Mouse (Mus musculus) lung, embryonic 14.5 days (tissue): ENCODE measurements at regions not wholly inside any gene's neighbourhood (a gene's known extent, or its start where the extent isn't known, plus 50 kb on each side); places are given as distances from the start of the nearest gene placed in this dataset.

Experiments used
- ATAC-seq: fragments of 200-750 bp; cut with Nextera tagmentation; 2 replicates; pipeline ENCODE4 v1.8.0; 2017; ENCODE audit warnings: mild to moderate bottlenecking, moderate TSS enrichment, moderate library complexity; ENCODE audit not compliant: insufficient read depth
- DNase-seq: peaks from one replicate; pipeline ENCODE4 v3.0.0-alpha.2; 2015
- H3K27ac ChIP-seq: fragments of 300-500 bp; sonication (generic); 2 replicates; pipeline ENCODE4 v1.5.1; 2014; ENCODE audit warnings: low read depth, mild to moderate bottlenecking, moderate library complexity
- H3K27me3 ChIP-seq: fragments of 300-500 bp; sonication (generic); 2 replicates; pipeline ENCODE4 v1.6.1; 2014; ENCODE audit warnings: low read length, control low read depth; ENCODE audit not compliant: insufficient read depth
- H3K36me3 ChIP-seq: fragments of 300-500 bp; sonication (generic); 2 replicates; pipeline ENCODE4 v1.6.1; 2014; ENCODE audit warnings: control low read depth; ENCODE audit not compliant: insufficient read depth
- H3K4me1 ChIP-seq: fragments of 300-500 bp; sonication (generic); 2 replicates; pipeline ENCODE4 v1.6.1; 2014; ENCODE audit warnings: antibody characterized with exemption, control low read depth; ENCODE audit not compliant: insufficient read depth
- H3K4me2 ChIP-seq: fragments of 300-500 bp; sonication (generic); 2 replicates; pipeline ENCODE4 v1.6.1; 2014; ENCODE audit warnings: mild to moderate bottlenecking
- H3K4me3 ChIP-seq: fragments of 300-500 bp; sonication (generic); 2 replicates; pipeline ENCODE4 v1.5.1; 2014; ENCODE audit warnings: low read depth, low read length
- H3K9ac ChIP-seq: fragments of 300-500 bp; sonication (generic); 2 replicates; pipeline ENCODE4 v1.6.1; 2014
- H3K9me3 ChIP-seq: fragments of 300-500 bp; sonication (generic); 2 replicates; pipeline ENCODE4 v1.6.1; 2016; ENCODE audit warnings: low read depth, low read length, control low read depth
- CTCF ChIP-seq: IDR thresholded peaks from 2 replicates; pipeline ENCODE4 v1.5.1; 2016; ENCODE audit warnings: antibody characterized with exemption, low read depth
- WGBS: fragments of 180-500 bp; shearing (Covaris S2); extraction: QIAGEN DNeasy Blood & Tissue Kit; methylation state at CpG from one replicate; pipeline ENCODE4 v1.1.7; 2014; 5-methylcytosine and 5-hydroxymethylcytosine counted together

DNA sequence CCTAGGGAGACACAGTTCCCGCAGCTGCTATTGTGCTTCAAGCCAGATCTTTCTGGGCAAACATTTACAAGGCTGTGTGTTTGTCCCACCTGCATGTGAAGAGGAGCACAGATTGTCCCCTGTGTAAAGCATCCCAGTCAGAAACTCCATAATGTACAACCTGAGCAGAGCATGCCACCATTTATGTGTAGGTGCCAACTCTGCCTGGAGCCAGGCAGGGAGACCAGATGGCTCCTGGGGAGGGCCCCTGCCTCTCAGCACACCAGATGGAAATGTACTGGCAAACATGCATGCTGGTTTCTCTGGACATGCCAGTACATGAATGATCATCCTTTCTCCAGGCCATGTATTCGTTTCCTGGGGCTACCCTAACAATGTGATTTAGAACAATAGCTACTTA is 98.6 kb upstream of the Foxp3 start:
- Histone ChIP-seq H3K27ac (no peak overlapping the region), H3K9me3 (no peaks in the 10 kb centered on the region), H3K4me1 (no peaks in the 10 kb centered on the region), H3K9ac (no peak overlapping the region), H3K36me3 (no peaks in the 10 kb centered on the region), H3K4me2 (no peak overlapping the region), H3K27me3 (no peaks in the 10 kb centered on the region), H3K4me3 (no peak overlapping the region)
- DNase-seq (no peak), ATAC-seq (no peak)
- TF ChIP-seq CTCF: no peak
- 67% methylated on average over 2 of the region's 2 CpGs for WGBS

DNA sequence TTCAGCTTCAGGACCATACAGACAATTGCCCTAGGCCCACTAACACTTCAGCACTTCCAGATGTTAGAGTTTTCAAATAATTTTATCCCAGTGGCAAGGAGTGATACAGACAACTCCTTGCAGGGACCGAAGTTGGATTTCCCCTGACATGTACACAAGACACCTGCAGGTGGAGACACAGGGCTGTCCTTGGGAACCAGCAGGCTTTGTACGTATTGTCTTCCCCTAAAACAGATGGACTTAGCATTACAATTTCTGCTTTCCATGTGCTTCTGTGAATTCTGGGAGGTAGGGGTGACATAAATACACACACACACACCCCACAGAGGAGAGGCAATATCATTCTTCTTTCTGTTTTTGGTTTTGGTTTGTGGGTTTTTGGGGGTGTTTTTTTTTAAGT is 98.2 kb upstream of the Usp27x start:
- Histone ChIP-seq H3K4me2 (no peak overlapping the region), H3K9me3 (no peaks in the 10 kb centered on the region), H3K36me3 (no peaks in the 10 kb centered on the region), H3K27ac (no peak overlapping the region), H3K4me3 (no peak overlapping the region), H3K9ac (no peak overlapping the region), H3K4me1 (no peaks in the 10 kb centered on the region), H3K27me3 (no peaks in the 10 kb centered on the region)
- DNase-seq (peak; percentile 58), ATAC-seq (no peak)
- peak; percentile 57 for TF ChIP-seq CTCF
- 29% methylated on average over 2 of the region's 2 CpGs for WGBS

DNA sequence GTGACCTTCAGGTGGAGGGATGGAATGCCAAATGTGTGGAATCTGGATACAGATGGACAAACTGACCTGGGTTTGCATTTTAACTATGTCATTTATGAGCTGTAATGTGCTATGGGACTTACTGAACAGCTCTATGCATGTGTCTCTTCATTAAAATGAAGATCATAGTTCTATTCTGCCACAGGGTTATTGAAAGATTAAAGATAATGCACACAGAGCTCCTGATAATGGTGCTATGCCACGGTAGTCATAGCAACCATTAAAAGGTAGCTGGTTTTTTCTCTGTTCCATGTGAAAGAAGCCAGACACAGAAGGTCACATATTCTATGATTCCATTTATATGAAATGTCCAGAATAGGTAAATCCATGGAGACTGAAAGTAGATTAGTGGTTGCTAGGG is 94.2 kb upstream of the Usp27x start:
- no peak for TF ChIP-seq CTCF
- ATAC-seq (no peak), DNase-seq (no peak)
- no peaks in the 10 kb centered on the region for H3K36me3 ChIP-seq
- H3K27me3 ChIP-seq: no peaks in the 10 kb centered on the region
- no peaks in the 10 kb centered on the region for H3K9me3 ChIP-seq
- H3K9ac ChIP-seq: no peak overlapping the region
- H3K4me1 ChIP-seq: no peaks in the 10 kb centered on the region
- H3K4me3 ChIP-seq: no peak overlapping the region
- no peak overlapping the region for H3K4me2 ChIP-seq
- WGBS: 76% methylated on average over 1 of the region's 1 CpGs
- no peak overlapping the region for H3K27ac ChIP-seq

DNA sequence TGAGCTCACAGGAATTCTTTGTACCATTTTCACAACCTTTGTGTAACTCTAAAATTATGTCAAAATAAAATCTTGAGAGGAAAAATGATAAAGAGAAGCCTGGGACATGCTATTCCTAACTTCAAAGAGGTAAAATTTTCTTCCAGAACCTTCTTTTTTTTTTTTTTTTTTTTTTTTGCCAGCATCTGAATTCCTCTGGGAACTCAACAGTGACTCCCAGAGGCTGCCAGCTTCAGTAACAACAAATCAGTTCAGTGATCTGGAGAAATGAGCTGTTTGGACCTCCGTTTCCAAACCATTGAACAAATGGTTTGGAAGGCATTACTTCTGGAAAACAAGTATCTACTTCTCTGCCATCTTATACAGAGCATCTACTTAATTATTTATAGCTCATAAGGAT is 92.4 kb upstream of the Usp27x start:
- ATAC-seq (no peak), DNase-seq (no peak)
- Histone ChIP-seq H3K9ac (no peak overlapping the region), H3K27me3 (no peaks in the 10 kb centered on the region), H3K4me1 (no peaks in the 10 kb centered on the region), H3K36me3 (no peaks in the 10 kb centered on the region), H3K27ac (no peak overlapping the region), H3K9me3 (no peaks in the 10 kb centered on the region), H3K4me2 (no peak overlapping the region), H3K4me3 (no peak overlapping the region)
- no peak for TF ChIP-seq CTCF
- 73% methylated on average over 1 of the region's 1 CpGs for WGBS

DNA sequence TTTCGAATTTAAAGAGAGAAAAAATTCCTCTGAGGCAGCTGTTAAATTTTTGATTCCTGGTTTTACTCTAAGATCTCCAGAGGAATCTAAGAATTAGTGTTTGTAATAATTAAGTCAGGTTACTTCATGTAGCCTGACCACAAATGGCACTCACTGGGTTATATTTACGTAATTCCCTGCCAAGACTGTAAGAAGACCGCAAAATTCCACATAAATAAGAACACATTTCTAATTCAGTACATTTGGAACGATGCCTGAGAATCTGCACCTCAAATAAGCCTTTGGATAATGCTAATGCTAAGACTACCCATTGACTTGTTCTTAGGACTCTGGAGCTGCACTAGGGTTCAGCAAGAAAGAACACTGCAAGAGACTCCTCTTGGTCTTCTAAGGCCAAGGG is 81.2 kb upstream of the Usp27x start:
- H3K27me3 ChIP-seq: no peaks in the 10 kb centered on the region
- DNase-seq (no peak), ATAC-seq (no peak)
- H3K9ac ChIP-seq: no peak overlapping the region
- no peak overlapping the region for H3K4me3 ChIP-seq
- no peak overlapping the region for H3K27ac ChIP-seq
- no peaks in the 10 kb centered on the region for H3K36me3 ChIP-seq
- 74% methylated on average over 4 of the region's 4 CpGs for WGBS
- TF ChIP-seq CTCF: no peak
- no peak overlapping the region for H3K4me2 ChIP-seq
- no peaks in the 10 kb centered on the region for H3K9me3 ChIP-seq
- H3K4me1 ChIP-seq: no peaks in the 10 kb centered on the region

DNA sequence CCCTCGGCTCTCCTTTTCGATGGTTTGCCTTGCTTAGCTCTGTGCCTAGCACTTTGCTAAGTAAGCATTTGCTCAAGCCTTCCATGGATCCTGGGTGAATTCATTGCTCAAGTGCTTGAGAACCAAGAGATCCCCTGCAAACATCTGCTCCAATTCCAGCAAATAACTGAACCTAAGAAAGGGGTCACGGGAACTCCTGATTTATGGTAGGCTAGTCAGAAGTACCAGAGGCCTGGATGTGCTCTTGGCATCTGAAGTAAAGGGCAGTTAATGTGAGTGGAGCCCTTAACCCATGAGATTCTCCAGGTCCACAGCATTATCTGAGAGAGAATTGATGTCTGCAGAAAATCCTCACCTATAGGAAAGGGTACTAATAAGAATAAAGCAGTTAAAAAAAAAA is 69.4 kb upstream of the Usp27x start:
- no peaks in the 10 kb centered on the region for H3K9me3 ChIP-seq
- no peaks in the 10 kb centered on the region for H3K27me3 ChIP-seq
- no peaks in the 10 kb centered on the region for H3K4me1 ChIP-seq
- 37% methylated on average over 3 of the region's 3 CpGs for WGBS
- H3K36me3 ChIP-seq: no peaks in the 10 kb centered on the region
- H3K27ac ChIP-seq: no peak overlapping the region
- no peak for ATAC-seq
- no peak for TF ChIP-seq CTCF
- DNase-seq: no peak
- no peak overlapping the region for H3K9ac ChIP-seq
- H3K4me2 ChIP-seq: no peak overlapping the region
- H3K4me3 ChIP-seq: no peak overlapping the region

DNA sequence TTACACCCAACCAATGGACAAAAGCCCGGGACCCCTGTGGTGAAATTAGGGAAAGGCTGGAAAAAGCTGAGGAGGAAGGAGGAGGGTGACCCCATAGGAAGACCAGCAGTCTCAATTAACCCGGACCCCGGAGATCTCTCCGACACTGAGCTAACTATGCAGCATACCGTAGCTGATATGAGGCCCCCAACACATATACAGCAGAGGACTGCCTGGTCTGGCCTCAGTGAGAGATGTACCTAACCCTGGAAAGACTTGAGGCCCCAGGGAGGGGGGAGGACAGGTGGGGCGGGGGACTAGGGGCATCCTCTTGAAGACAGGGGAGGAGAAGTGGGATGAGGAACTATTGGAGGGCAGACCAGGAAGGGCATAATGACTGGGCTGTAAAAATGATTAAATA is 69.0 kb upstream of the Usp27x start:
- TF ChIP-seq CTCF: no peak
- 34% methylated on average over 6 of the region's 6 CpGs for WGBS
- H3K4me2 ChIP-seq: no peak overlapping the region
- no peaks in the 10 kb centered on the region for H3K4me1 ChIP-seq
- H3K27ac ChIP-seq: no peak overlapping the region; the same call in 1 of the 2 replicates
- no peak overlapping the region for H3K9ac ChIP-seq
- no peak for ATAC-seq
- H3K27me3 ChIP-seq: no peaks in the 10 kb centered on the region
- H3K4me3 ChIP-seq: no peak overlapping the region
- H3K36me3 ChIP-seq: no peaks in the 10 kb centered on the region
- no peaks in the 10 kb centered on the region for H3K9me3 ChIP-seq
- no peak for DNase-seq

DNA sequence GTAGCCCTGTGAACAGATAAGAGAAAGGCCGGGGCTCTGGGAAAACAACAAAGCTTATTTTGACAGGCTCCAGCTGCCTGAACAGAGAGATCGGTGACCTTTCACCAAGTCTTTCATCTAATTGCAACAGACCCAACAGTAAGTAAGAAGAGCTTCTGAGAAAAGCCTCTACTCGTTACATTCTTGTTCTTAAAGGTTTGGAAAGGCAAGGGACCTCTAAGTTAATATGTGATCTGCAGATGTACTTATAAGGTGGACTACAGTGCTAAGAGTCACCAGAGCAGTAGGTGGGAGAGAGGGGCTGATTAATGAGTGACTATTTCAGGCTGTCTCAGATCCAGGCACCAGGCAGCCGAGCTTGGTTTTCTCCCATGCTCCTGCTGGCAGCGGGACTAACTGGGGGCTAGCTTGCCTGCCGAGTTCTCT is 68.4 kb upstream of the Usp27x start:
- peak; percentile 50 for DNase-seq
- ATAC-seq: no peak; the same call in 1 of the 2 replicates
- H3K9me3 ChIP-seq: no peaks in the 10 kb centered on the region
- 0 out of 2 replicates have a peak overlapping the region, but pooled peaks have one; percentile 8 for H3K27ac ChIP-seq
- no peak overlapping the region for H3K4me2 ChIP-seq
- no peaks in the 10 kb centered on the region for H3K36me3 ChIP-seq
- 15% methylated on average over 6 of the region's 6 CpGs for WGBS
- H3K27me3 ChIP-seq: no peaks in the 10 kb centered on the region
- no peak overlapping the region for H3K4me3 ChIP-seq
- H3K9ac ChIP-seq: no peak overlapping the region
- TF ChIP-seq CTCF: no peak
- H3K4me1 ChIP-seq: no peaks in the 10 kb centered on the region
